Comparison of ENCODE assay signal across 13 mouse cellular contexts in the genomic region with DNA sequence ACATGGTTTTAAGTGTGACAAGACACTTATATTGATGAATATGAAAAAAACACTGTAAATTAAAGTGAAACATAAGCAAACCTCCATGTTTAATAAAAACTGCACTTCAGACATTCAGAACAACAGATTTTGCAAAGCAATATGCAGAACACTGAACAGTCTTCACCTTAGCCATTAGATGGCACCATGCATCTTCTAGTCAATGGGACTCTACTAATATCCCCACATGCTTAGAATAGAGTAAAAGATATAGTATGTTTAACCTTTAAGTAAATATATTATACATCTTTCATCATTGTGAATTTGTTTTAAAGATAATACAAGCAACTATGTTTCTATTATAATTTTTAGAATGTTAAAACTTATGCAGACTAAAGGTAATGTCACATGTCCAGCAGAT. TPM values are rescaled to one million over a fixed set of nuclear protein-coding genes. Genes with fewer than 3 reads are reported as not detected.
DNase-seq lines count a peak whose midpoint lies in the region; ATAC-seq and TF ChIP-seq lines count a peak whose summit lies in the region.
"Had no signal": no experiment of that assay in that cellular context is flagged by ENCODE, and none has a peak within 500 bp of the region (broad histone marks: within the 10 kb centered on the region; RNA-seq: fewer than 3 reads in every experiment).

No protein-coding gene starts in this region.

- no peaks in the 10 kb centered on the region for H3K36me3 ChIP-seq in kidney, postnatal 0 days (ENCODE audit: insufficient read depth, low read length)
- no peaks in the 10 kb centered on the region for H3K36me3 ChIP-seq in liver, embryonic 13.5 days
- H3K36me3 ChIP-seq: embryonic facial prominence, embryonic 12.5 days; heart, embryonic 15.5 days; neural tube, embryonic 12.5 days had no signal

- POLR2A ChIA-PET in Patski (lab: Charles Lee) = no interaction called here

- no peak overlapping the region for H3K4me3 ChIP-seq in kidney, postnatal 0 days (replicated peaks; ENCODE audit: low read depth, low read length)
- H3K4me3 ChIP-seq in liver, embryonic 13.5 days (replicated peaks) = 0 out of 2 replicates have a peak overlapping the region, but pooled peaks have one; percentile 10
- H3K4me3 ChIP-seq: embryonic facial prominence, embryonic 12.5 days; heart, embryonic 15.5 days; neural tube, embryonic 12.5 days had no signal

- H3K27ac ChIP-seq in kidney, postnatal 0 days = no peak overlapping the region
- peak overlapping the region; percentile 98 for H3K27ac ChIP-seq in liver, embryonic 13.5 days
- H3K27ac ChIP-seq: embryonic facial prominence, embryonic 12.5 days; heart, embryonic 15.5 days; neural tube, embryonic 12.5 days had no signal

- in situ Hi-C loops in Patski (cut with MboI; ENCODE audit: low pct_unique_long_range_greater_than_20kb) = loop anchor here (10.0 kb wide), 1 partner anchor 204 kb away; the partner anchor contains the start of genes Lamb3 and Traf3ip3

- no peaks in the 10 kb centered on the region for H3K9me3 ChIP-seq in kidney, postnatal 0 days (replicated peaks; ENCODE audit: low read length)
- no peaks in the 10 kb centered on the region for H3K9me3 ChIP-seq in liver, embryonic 13.5 days (replicated peaks)
- H3K9me3 ChIP-seq: embryonic facial prominence, embryonic 12.5 days; heart, embryonic 15.5 days; neural tube, embryonic 12.5 days had no signal

- no peak for ATAC-seq in kidney, postnatal 0 days (replicated peaks; ENCODE audit: low FRiP score, low read depth)
- no peak for ATAC-seq in Patski
- no peak for ATAC-seq in liver, embryonic 13.5 days (ENCODE audit: low read depth)

- CTCF ChIA-PET in Patski (lab: Charles Lee) = interaction anchor here (1.4 kb wide), 1 partner anchor 16 kb away, joined by 3 read pairs; no protein-coding TSS in a partner anchor

- no peaks in the 10 kb centered on the region for H3K4me1 ChIP-seq in kidney, postnatal 0 days (replicated peaks; ENCODE audit: insufficient read depth, low read length)
- peaks cover 68% of the 10 kb centered on the region for H3K4me1 ChIP-seq in liver, embryonic 13.5 days (replicated peaks)
- H3K4me1 ChIP-seq: embryonic facial prominence, embryonic 12.5 days; heart, embryonic 15.5 days; neural tube, embryonic 12.5 days had no signal

- H3K4me2 ChIP-seq in kidney, postnatal 0 days (ENCODE audit: low read length) = no peak overlapping the region
- peak overlapping the region; percentile 50 for H3K4me2 ChIP-seq in liver, embryonic 13.5 days
- H3K4me2 ChIP-seq: embryonic facial prominence, embryonic 12.5 days; heart, embryonic 15.5 days; neural tube, embryonic 12.5 days had no signal

- TF ChIP-seq CTCF in kidney, postnatal 0 days (IDR thresholded peaks at IDR 0.05; ENCODE audit: low read depth) = peak; percentile 73
- peak; percentile 42 for TF ChIP-seq CTCF in Patski (IDR thresholded peaks at IDR 0.05)

- DNase-seq in embryo, embryonic 10.5 days (ENCODE audit: low spot score) = peak; percentile 10
- no peak for DNase-seq in embryo, embryonic 10 days (ENCODE audit: low spot score)
- DNase-seq in kidney, postnatal 0 days (ENCODE audit: low spot score) = peak; percentile 53
- no peak for DNase-seq in kidney, adult 18-20 months
- DNase-seq in Patski (ENCODE audit: low read depth, low spot score) = no peak
- DNase-seq in liver, embryonic 13.5 days = no peak
- no peak for DNase-seq in spleen, postnatal 4 days (ENCODE audit: low spot score in 2 of 2)
- no peak for DNase-seq in cerebellum, adult 8-10 months
- DNase-seq: adrenal gland, postnatal 14 days; lung, postnatal 10 days had no signal

- H3K9ac ChIP-seq in kidney, postnatal 0 days (ENCODE audit: low read depth, low read length) = no peak overlapping the region
- peak overlapping the region; percentile 55 for H3K9ac ChIP-seq in liver, embryonic 13.5 days
- H3K9ac ChIP-seq: embryonic facial prominence, embryonic 12.5 days; heart, embryonic 15.5 days; neural tube, embryonic 12.5 days had no signal

- no peaks in the 10 kb centered on the region for H3K27me3 ChIP-seq in kidney, postnatal 0 days (ENCODE audit: insufficient read depth, low read length)
- H3K27me3 ChIP-seq in Patski = peaks cover 3% of the 10 kb centered on the region
- no peaks in the 10 kb centered on the region for H3K27me3 ChIP-seq in liver, embryonic 13.5 days
- H3K27me3 ChIP-seq: embryonic facial prominence, embryonic 12.5 days; heart, embryonic 15.5 days; neural tube, embryonic 12.5 days had no signal

RNA-seq across cellular contexts. Expression of gene Syt14, which starts 34.7 kb away (rescaled TPM):
- polyA plus RNA-seq in kidney, postnatal 0 days (2015; fragmentation: Nextera tagmentation; extraction: Ambion mirVana) = 0.62 and 0.71 TPM in 2 replicates
- polyA plus RNA-seq in Patski (2021) = 2.7 TPM
- 5.0 and 5.3 TPM in 2 replicates for polyA plus RNA-seq in liver, embryonic 13.5 days (2015; fragmentation: Nextera tagmentation; extraction: Ambion mirVana)

Comparison
In these comparisons a context has a peak if more than half of its experiments do, and no peak if none do; other contexts are left out.
1. DNase-seq: peak in embryo, embryonic 10.5 days (single experiment) and kidney, postnatal 0 days (single experiment); none in embryo, embryonic 10 days (single experiment), kidney, adult 18-20 months (single experiment), Patski (single experiment), liver, embryonic 13.5 days (single experiment), spleen, postnatal 4 days (0 of 2) and cerebellum, adult 8-10 months (single experiment).